Comparison of ENCODE assay signal across 8 mouse cellular contexts in the genomic region with DNA sequence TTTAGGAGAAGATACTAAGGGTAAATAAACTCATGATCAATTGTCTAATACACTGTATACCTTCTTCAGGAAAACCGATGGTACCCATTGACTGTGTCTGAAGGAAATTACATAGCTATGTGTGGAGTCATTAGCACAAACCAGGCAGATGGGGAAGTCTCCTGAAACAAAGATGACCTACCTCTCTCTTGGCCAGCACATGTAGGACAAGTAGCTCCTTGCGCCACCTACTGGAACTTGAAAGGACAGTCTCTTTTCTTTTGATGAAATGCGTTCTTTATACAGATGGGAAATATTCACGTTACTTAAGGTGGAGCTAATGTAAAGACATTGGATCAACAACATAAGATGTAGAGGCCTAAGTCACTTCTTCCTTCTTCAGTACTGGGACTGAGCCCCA. TPM values are rescaled to one million over a fixed set of nuclear protein-coding genes. Genes with fewer than 3 reads are reported as not detected.
A peak's percentile ranks its signal among the peaks of the same experiment; 100 is the strongest.
DNase-seq lines count a peak whose midpoint lies in the region; ATAC-seq and TF ChIP-seq lines count a peak whose summit lies in the region.

No protein-coding gene starts in this region.

- H3K4me2 ChIP-seq in heart, postnatal 0 days (ENCODE audit: low read depth, low read length) = no peak overlapping the region

- H3K27ac ChIP-seq in heart, postnatal 0 days (ENCODE audit: low read depth) = no peak overlapping the region

- H3K4me3 ChIP-seq in heart, postnatal 0 days (ENCODE audit: low read depth, low read length) = no peak overlapping the region

- H3K27me3 ChIP-seq in heart, postnatal 0 days (ENCODE audit: control insufficient read depth, insufficient read depth, low read length) = no peaks in the 10 kb centered on the region

- 2% methylated on average over 4 of the region's 4 CpGs for WGBS in heart, postnatal 0 days

- peak; percentile 91 for TF ChIP-seq CTCF in heart, postnatal 0 days (IDR thresholded peaks at IDR 0.05; ENCODE audit: low read depth)

- no peaks in the 10 kb centered on the region for H3K36me3 ChIP-seq in heart, postnatal 0 days (replicated peaks; ENCODE audit: control insufficient read depth, insufficient read depth, low read length)

- peaks cover 5% of the 10 kb centered on the region; the same call in 1 of the 2 replicates for H3K4me1 ChIP-seq in heart, postnatal 0 days (ENCODE audit: control insufficient read depth, insufficient read depth)

- no peaks in the 10 kb centered on the region for H3K9me3 ChIP-seq in heart, postnatal 0 days (replicated peaks; ENCODE audit: control insufficient read depth, low read length)

- H3K9ac ChIP-seq in heart, postnatal 0 days (replicated peaks; ENCODE audit: low read depth, low read length) = no peak overlapping the region

- no peak for TF ChIP-seq EP300 in heart, postnatal 0 days (IDR thresholded peaks at IDR 0.05; ENCODE audit: low read depth)

- peak; percentile 53 for DNase-seq in cerebellum, adult 11 months
- no peak for DNase-seq in cerebellum, postnatal 4 days (ENCODE audit: low spot score in 2 of 2)
- DNase-seq in ovary, postnatal 14 days (ENCODE audit: low spot score) = peak; percentile 34
- no peak for DNase-seq in ovary, adult 18-20 months (ENCODE audit: low spot score)
- DNase-seq in cerebellum, adult 9-10 months = peak; percentile 82
- DNase-seq in heart, postnatal 0 days (ENCODE audit: low spot score) = peak; percentile 84
- peak; percentile 75 for DNase-seq in lung, postnatal 10 days
- DNase-seq in yolk sac, embryonic 10.5 days (ENCODE audit: low spot score) = peak; percentile 23

- peak; percentile 67 for ATAC-seq in heart, postnatal 0 days (ENCODE audit: insufficient read depth, low read depth)

RNA-seq across cellular contexts. Expression of a gene that starts 7.0 kb away (rescaled TPM):
- total RNA-seq in heart, postnatal 0 days (2014; rRNA removed; ENCODE audit: low replicate concordance) = 204 and 235 TPM in 2 replicates
- 568 and 607 TPM in 2 replicates for polyA plus RNA-seq in heart, postnatal 0 days (2015; fragmentation: Nextera tagmentation; extraction: Ambion mirVana)

RNA-seq across cellular contexts. Expression of a gene that starts 19.3 kb away (rescaled TPM):
- 9.8 and 11.4 TPM in 2 replicates for total RNA-seq in heart, postnatal 0 days (2014; rRNA removed; ENCODE audit: low replicate concordance)
- 8.6 and 9.5 TPM in 2 replicates for polyA plus RNA-seq in heart, postnatal 0 days (2015; fragmentation: Nextera tagmentation; extraction: Ambion mirVana)

RNA-seq across cellular contexts. Expression of a gene that starts 36.4 kb away (rescaled TPM):
- total RNA-seq in heart, postnatal 0 days (2014; rRNA removed; ENCODE audit: low replicate concordance) = 6.4 and 14.5 TPM in 2 replicates
- 12.2 and 13.8 TPM in 2 replicates for polyA plus RNA-seq in heart, postnatal 0 days (2015; fragmentation: Nextera tagmentation; extraction: Ambion mirVana)

Comparison
In these comparisons a context has a peak if more than half of its experiments do, and no peak if none do; other contexts are left out.
1. DNase-seq: peak in cerebellum, adult 11 months (single experiment), ovary, postnatal 14 days (single experiment), cerebellum, adult 9-10 months (single experiment), heart, postnatal 0 days (single experiment), lung, postnatal 10 days (single experiment) and yolk sac, embryonic 10.5 days (single experiment); none in cerebellum, postnatal 4 days (0 of 2) and ovary, adult 18-20 months (single experiment).